Mouse (Mus musculus) embryonic facial prominence, embryonic 15.5 days (tissue): ENCODE results near the gene Hlcs. TPM values are rescaled to one million over a fixed set of nuclear protein-coding genes. Genes with fewer than 3 reads are reported as not detected.

Experiments used
- ATAC-seq: fragments of 200-750 bp; cut with Nextera tagmentation; 2 replicates; pipeline ENCODE4 v1.8.0; 2017; ENCODE audit warnings: low read depth, moderate TSS enrichment; ENCODE audit not compliant: insufficient number of reproducible peaks, low FRiP score, low TSS enrichment
- H3K27ac ChIP-seq: fragments of 300-500 bp; sonication (generic); replicated peaks from 2 replicates; pipeline ENCODE4 v1.5.1; 2015; ENCODE audit warnings: mild to moderate bottlenecking, inconsistent platforms
- H3K27me3 ChIP-seq: fragments of 300-500 bp; sonication (generic); 2 replicates; pipeline ENCODE4 v1.6.1; 2015; ENCODE audit warnings: inconsistent platforms
- H3K36me3 ChIP-seq: fragments of 300-500 bp; sonication (generic); 2 replicates; pipeline ENCODE4 v1.6.1; 2015; ENCODE audit warnings: mild to moderate bottlenecking, inconsistent platforms
- H3K4me1 ChIP-seq: fragments of 300-500 bp; sonication (generic); 2 replicates; pipeline ENCODE4 v1.6.1; 2015; ENCODE audit warnings: inconsistent platforms
- H3K4me2 ChIP-seq: fragments of 300-500 bp; sonication (generic); replicated peaks from 2 replicates; pipeline ENCODE4 v1.6.1; 2015; ENCODE audit warnings: mild to moderate bottlenecking, inconsistent platforms
- H3K4me3 ChIP-seq: fragments of 300-500 bp; sonication (generic); replicated peaks from 2 replicates; pipeline ENCODE4 v1.5.1; 2015; ENCODE audit warnings: mild to moderate bottlenecking, inconsistent platforms
- H3K9ac ChIP-seq: fragments of 300-500 bp; sonication (generic); 2 replicates; pipeline ENCODE4 v1.6.1; 2015; ENCODE audit warnings: inconsistent platforms
- H3K9me3 ChIP-seq: fragments of 300-500 bp; sonication (generic); replicated peaks from 2 replicates; pipeline ENCODE4 v1.6.1; 2016; ENCODE audit warnings: inconsistent platforms
- WGBS: fragments of 180-500 bp; shearing (Covaris S2); methylation state at CpG from one replicate; pipeline ENCODE4 v1.1.7; 2015; 5-methylcytosine and 5-hydroxymethylcytosine counted together
- polyA plus RNA-seq: library from polyadenylated mRNA; unstranded; fragments of >200 nt; fragmentation: Nextera tagmentation; extraction: Ambion mirVana; gene quantifications from 2 replicates; pipeline ENCODE4 v1.2.1, GENCODE M21; 2015

Hlcs gene
- polyA plus RNA-seq, 1 experiment from 2014 or later: 11.1 TPM

DNA sequence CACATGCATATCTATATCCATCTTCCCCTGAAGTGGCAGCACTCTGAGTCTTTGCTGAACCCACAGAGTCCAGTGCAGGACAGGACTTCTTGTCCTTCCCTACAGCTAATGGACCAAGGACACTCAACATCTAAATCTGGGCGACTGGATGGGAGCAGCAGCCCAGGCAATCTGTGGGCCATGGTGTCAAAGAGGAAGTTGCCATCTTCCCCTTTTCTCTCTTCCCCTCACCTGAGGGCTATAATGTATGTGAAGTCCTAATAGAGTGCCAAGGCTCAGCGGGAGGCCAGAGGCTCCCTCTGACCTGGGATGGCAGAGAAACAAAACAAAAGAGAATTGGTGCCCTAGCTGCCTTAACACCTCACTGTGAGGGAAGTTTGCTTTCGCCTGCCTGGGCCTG, 29.4 kb downstream of the Hlcs start:
- Histone ChIP-seq H3K9ac (no peak overlapping the region), H3K4me3 (no peak overlapping the region), H3K27me3 (no peaks in the 10 kb centered on the region), H3K9me3 (no peaks in the 10 kb centered on the region), H3K4me2 (no peak overlapping the region), H3K36me3 (peaks cover 10% of the 10 kb centered on the region; the same call in 1 of the 2 replicates), H3K27ac (no peak overlapping the region), H3K4me1 (0 out of 2 replicates have a peak, but pooled peaks cover under 1% of the 10 kb centered on the region)
- ATAC-seq: no peak
- 93% methylated on average over 3 of the region's 3 CpGs for WGBS

DNA sequence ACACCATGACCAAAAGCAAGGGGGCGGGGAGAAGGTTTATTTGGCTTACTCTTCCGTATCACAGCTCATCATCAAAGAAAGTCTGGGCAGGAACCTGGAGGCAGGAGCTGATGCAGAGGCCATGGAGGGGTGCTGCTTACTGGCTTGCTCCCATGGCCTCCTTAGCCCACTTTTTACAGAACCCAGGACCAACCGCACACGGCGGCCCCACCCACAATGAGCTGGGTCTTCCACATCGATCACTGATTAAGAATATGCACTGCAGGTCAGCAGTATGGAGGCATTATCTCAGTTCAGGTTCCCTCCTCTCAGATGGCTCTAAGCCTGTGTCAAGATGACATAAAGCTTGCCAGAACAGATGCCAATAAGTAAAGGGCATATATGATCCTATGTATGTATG, 42.5 kb downstream of the Hlcs start:
- ATAC-seq: no peak
- no peak overlapping the region for H3K9ac ChIP-seq
- no peak overlapping the region for H3K27ac ChIP-seq
- H3K36me3 ChIP-seq: peaks cover 11% of the 10 kb centered on the region
- peaks cover 3% of the 10 kb centered on the region; the same call in 1 of the 2 replicates for H3K4me1 ChIP-seq
- no peak overlapping the region for H3K4me2 ChIP-seq
- H3K27me3 ChIP-seq: no peaks in the 10 kb centered on the region
- H3K9me3 ChIP-seq: no peaks in the 10 kb centered on the region
- 88% methylated on average over 6 of the region's 6 CpGs for WGBS
- H3K4me3 ChIP-seq: no peak overlapping the region

DNA sequence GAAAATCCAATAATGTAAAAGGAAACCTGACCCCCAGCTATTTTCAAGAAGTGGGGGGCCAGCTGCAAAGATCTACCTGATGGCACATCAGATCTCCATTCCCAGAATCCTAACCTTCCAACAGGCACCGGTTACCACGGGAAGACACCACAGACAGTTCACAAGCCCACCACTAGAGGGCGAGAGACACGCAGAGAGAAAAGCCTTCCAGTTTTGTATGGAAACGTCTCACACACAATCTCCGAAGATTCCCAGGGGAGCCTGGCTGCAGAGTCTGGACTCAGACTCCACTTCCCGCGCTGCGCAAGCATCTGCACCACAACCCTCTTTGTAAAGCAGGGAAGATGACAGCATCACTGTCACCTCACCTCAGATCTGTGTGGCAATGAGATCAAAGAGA, 43.7 kb downstream of the Hlcs start:
- Histone ChIP-seq H3K27ac (no peak overlapping the region), H3K27me3 (no peaks in the 10 kb centered on the region), H3K36me3 (peaks cover 11% of the 10 kb centered on the region), H3K4me2 (peak overlapping the region; percentile 42), H3K9me3 (no peaks in the 10 kb centered on the region), H3K4me1 (peaks cover 8% of the 10 kb centered on the region; the same call in 1 of the 2 replicates), H3K9ac (no peak overlapping the region), H3K4me3 (no peak overlapping the region)
- 0 out of 2 replicates have a peak, but pooled peaks have one; percentile 48 for ATAC-seq
- WGBS: 1% methylated on average over 9 of the region's 9 CpGs

DNA sequence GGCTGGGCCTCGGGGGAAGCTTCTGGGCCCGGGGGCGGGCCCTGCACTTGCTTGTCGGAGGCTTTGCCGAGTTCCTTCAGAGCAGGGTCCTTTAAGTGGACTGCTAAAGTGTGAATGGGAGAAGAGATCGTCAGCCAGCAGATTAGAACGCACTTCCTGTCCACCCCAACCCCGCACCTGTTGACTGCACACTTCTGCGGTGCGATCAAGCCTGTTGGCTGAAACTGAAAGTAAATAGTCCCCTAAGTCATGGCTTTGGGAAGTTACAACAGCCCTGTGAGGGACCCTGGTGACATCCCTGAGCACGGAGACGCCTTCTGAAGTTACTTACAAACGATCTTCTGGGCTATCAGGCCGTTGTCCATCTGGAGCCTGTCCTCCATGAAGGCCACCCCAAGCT, 45.2 kb downstream of the Hlcs start:
- no peak for ATAC-seq
- no peaks in the 10 kb centered on the region for H3K27me3 ChIP-seq
- H3K4me1 ChIP-seq: peaks cover 8% of the 10 kb centered on the region; the same call in 1 of the 2 replicates
- H3K9ac ChIP-seq: no peak overlapping the region
- peaks cover 9% of the 10 kb centered on the region for H3K36me3 ChIP-seq
- H3K4me2 ChIP-seq: no peak overlapping the region
- H3K27ac ChIP-seq: no peak overlapping the region
- no peaks in the 10 kb centered on the region for H3K9me3 ChIP-seq
- WGBS: 90% methylated on average over 14 of the region's 14 CpGs
- no peak overlapping the region for H3K4me3 ChIP-seq

DNA sequence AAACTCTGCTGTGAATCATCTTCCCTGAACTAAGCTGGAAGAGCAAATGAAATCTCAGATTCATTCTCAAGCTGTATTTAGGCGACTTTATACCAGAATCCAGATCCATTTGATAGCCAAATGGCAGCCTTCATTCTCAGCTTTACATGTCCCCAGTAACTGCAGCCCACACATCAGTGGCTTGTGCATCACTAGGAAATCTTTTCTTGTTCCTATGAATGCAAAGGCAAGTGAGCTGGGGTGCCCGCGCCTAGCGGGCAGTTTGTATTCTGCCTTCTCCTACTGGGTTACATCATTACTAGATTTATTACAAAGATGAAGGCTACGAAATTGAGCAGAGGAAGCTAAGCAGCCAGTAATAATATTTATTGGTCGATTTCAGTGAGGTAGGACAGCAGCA, 48.8 kb downstream of the Hlcs start:
- no peak overlapping the region for H3K4me2 ChIP-seq
- WGBS: 67% methylated on average over 6 of the region's 6 CpGs

DNA sequence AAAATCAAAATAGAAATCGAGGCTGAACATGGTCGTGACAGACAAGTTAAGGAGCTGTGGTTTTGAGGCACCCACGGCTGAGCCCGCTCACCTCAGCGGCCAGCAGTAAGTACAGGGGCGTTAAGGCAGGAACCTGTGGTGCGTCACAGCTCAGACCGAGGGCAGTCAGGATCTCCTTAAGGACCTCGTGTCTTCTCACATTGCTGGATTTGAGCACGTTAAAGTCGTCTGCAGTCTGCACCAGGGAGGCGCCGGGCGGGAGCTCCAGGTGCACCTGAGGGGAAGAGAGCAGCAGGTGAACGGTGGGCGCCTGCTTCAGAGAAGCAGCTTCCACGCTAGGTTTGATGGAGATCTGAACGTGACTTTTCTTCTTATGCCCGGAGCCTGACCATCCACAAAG, 50.9 kb downstream of the Hlcs start:
- Histone ChIP-seq H3K9me3 (no peaks in the 10 kb centered on the region), H3K27ac (no peak overlapping the region), H3K27me3 (no peaks in the 10 kb centered on the region), H3K4me3 (no peak overlapping the region), H3K4me2 (no peak overlapping the region), H3K4me1 (0 out of 2 replicates have a peak, but pooled peaks cover 5% of the 10 kb centered on the region), H3K9ac (no peak overlapping the region), H3K36me3 (peaks cover 2% of the 10 kb centered on the region; the same call in 1 of the 2 replicates)
- no peak for ATAC-seq
- 85% methylated on average over 19 of the region's 19 CpGs for WGBS

More for the DNA sequence above, 48.8 kb downstream of the Hlcs start:
- no peaks in the 10 kb centered on the region for H3K27me3 ChIP-seq
- 0 out of 2 replicates have a peak, but pooled peaks cover 5% of the 10 kb centered on the region for H3K4me1 ChIP-seq
- H3K9me3 ChIP-seq: no peaks in the 10 kb centered on the region
- no peak overlapping the region for H3K27ac ChIP-seq
- H3K9ac ChIP-seq: no peak overlapping the region
- no peak overlapping the region for H3K4me3 ChIP-seq
- peaks cover 9% of the 10 kb centered on the region for H3K36me3 ChIP-seq
- ATAC-seq: no peak

DNA sequence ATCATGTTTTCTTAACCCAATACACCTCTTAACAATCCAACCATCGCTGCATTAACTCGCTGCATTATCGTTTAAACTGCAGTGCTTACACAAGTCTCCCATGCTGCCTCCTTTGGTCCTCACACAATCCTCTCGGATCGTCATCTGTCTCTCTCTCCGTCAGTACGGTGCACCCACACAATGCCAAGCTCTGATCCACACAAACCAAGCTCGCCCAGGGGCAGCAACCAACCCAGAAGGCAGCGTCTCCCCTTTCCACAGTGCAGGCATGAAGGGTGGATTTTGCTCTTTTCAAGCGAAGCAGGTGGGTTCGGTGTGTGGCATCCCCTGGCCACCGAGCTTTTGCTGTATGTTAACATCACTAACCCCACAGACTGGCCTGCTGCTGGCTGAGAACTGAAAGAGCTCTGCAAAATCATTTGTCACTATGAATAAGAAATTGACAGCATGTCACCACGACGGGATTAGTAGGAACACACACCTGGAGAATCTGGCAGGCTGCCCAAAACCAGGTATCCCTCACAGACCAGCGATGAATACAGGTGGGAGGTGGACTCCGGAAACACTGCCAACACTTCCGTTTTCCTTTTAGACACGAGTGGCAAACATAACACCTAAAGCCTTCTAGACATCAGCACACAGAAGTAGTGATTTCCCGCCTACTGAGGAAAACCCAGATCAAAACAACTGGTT, 52.3 kb downstream of the Hlcs start:
- no peaks in the 10 kb centered on the region for H3K27me3 ChIP-seq
- 0 out of 2 replicates have a peak, but pooled peaks cover 5% of the 10 kb centered on the region for H3K4me1 ChIP-seq
- no peak overlapping the region for H3K4me3 ChIP-seq
- H3K4me2 ChIP-seq: no peak overlapping the region
- WGBS: 75% methylated on average over 19 of the region's 19 CpGs
- H3K9ac ChIP-seq: no peak overlapping the region
- H3K9me3 ChIP-seq: no peaks in the 10 kb centered on the region
- no peak overlapping the region for H3K27ac ChIP-seq
- ATAC-seq: no peak
- H3K36me3 ChIP-seq: no peaks in the 10 kb centered on the region

DNA sequence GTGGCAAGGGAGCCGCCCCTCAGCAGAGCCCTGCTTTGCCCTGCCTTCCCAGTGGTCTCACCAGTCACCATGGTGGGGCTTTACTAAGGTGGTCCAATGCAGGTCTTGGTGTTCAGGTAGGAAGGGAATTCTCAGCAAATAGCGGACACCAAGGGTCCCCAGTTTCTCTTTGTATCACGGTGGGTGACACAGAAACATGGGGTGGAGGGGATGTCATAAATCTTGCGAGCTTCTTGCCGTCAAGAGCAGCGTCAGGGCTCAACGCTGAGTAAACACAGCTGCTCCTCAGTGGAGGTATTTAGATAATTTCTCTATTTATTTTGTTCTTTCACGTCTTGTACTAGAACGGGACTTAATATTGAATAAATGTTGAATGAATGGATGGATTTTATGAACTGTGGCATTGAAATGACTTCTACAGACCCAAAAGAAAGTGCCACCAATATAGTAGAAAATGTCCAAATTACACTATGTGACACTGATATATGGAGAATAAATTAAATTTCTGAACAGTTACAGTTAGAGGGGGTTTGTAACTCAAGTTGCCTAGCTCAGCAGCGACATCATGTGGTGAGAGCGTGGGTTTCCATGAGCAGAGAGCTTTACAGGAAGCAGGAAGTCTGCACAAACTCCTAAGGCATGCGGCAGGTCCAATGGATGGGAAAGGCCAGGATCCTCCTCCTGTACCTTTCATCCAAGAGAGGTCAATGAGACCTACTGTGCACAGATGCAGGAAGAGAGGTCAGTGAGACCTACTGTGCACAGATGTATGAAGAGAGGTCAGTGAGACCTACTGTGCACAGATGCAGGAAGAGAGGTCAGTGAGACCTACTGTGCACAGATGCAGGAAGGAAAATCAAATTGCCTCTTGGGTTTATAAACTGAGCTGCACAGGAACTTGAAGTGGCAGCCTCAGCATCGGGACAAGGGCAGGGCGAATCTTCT, 54.7 kb downstream of the Hlcs start:
- no peak overlapping the region for H3K9ac ChIP-seq
- ATAC-seq: no peak
- 54% methylated on average over 14 of the region's 14 CpGs for WGBS
- no peak overlapping the region for H3K4me2 ChIP-seq
- no peak overlapping the region for H3K4me3 ChIP-seq
- H3K27me3 ChIP-seq: no peaks in the 10 kb centered on the region
- H3K9me3 ChIP-seq: no peaks in the 10 kb centered on the region
- no peak overlapping the region for H3K27ac ChIP-seq
- peaks cover 15% of the 10 kb centered on the region for H3K4me1 ChIP-seq
- H3K36me3 ChIP-seq: no peaks in the 10 kb centered on the region

DNA sequence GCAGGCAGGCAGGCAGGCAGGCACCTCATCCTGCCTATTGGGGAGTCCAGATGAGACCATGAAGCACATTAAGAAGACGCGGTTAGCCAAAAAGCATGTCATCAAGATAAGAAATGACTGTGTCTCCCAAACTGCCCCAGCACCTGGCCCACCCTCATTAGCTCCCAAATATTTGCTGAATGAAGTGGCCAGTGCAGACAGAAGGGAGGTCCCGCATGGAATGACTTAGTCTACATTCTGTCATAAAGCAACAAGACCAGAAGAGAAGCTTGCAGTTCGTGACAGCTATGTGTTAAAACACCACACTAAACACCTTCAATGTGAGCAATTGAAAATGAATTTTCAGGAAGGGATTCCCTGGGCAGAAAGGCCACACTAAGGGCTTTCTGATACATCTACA, 57.8 kb downstream of the Hlcs start:
- no peak for ATAC-seq
- H3K27ac ChIP-seq: no peak overlapping the region
- H3K27me3 ChIP-seq: no peaks in the 10 kb centered on the region
- H3K4me1 ChIP-seq: peaks cover 22% of the 10 kb centered on the region
- no peak overlapping the region for H3K9ac ChIP-seq
- H3K4me2 ChIP-seq: no peak overlapping the region
- 92% methylated on average over 4 of the region's 4 CpGs for WGBS
- no peaks in the 10 kb centered on the region for H3K9me3 ChIP-seq
- H3K36me3 ChIP-seq: no peaks in the 10 kb centered on the region
- H3K4me3 ChIP-seq: no peak overlapping the region

DNA sequence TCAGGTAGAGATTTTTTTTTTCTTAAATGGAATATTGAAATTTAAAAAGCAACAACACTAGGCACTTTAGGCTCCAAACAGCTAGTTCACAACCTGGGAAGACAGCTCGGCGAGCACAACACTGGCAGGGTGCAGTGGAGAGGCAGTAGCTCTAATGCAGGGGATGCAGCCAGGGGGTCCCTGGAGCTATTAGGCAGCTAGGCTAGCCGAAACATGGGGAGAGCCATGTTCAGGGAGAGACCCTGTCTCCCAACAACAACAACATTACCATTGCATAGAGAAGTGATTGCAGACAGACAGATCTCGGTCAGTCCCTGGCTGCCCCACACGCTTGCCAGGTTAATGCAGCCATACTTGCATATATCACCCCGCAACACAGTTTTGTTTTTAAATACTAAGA, 58.3 kb downstream of the Hlcs start:
- Histone ChIP-seq H3K9ac (no peak overlapping the region), H3K27me3 (no peaks in the 10 kb centered on the region), H3K9me3 (no peaks in the 10 kb centered on the region), H3K4me3 (no peak overlapping the region), H3K4me1 (peaks cover 27% of the 10 kb centered on the region), H3K36me3 (no peaks in the 10 kb centered on the region), H3K27ac (no peak overlapping the region), H3K4me2 (no peak overlapping the region)
- ATAC-seq: no peak
- 85% methylated on average over 6 of the region's 6 CpGs for WGBS

DNA sequence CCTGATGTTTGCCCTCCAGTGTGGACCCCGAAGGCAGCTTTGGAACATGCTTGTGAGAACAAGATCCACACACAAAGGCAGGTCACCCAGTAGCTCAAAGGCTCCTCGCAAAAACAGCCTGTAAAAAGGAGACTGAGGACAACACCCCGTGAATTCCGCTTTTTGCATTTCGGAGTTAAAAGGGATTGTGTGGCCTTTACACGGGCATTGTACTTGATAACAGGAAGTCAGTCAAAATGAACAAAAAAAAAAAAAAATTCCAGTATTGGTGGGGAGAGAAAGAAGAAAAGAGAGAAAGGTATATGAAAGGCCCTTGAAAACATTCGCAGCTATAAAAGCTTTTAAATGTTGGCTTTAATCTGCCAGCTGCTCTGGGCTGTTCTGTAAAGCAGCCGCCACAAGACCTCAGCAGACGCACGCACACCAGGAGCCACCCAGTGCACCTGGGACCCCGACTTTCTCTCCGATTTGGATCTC, 58.9 kb downstream of the Hlcs start:
- no peak for ATAC-seq
- Histone ChIP-seq H3K27ac (peak overlapping the region; percentile 59), H3K4me2 (peak overlapping the region; percentile 36), H3K9me3 (no peaks in the 10 kb centered on the region), H3K4me3 (no peak overlapping the region), H3K9ac (no peak overlapping the region), H3K36me3 (no peaks in the 10 kb centered on the region), H3K4me1 (peaks cover 30% of the 10 kb centered on the region), H3K27me3 (no peaks in the 10 kb centered on the region)
- WGBS: 49% methylated on average over 12 of the region's 12 CpGs
